Mouse (Mus musculus) heart, postnatal 14 days (tissue): Measurements from ENCODE around the gene Trak2. TPM values are rescaled to one million over a fixed set of nuclear protein-coding genes. Genes with fewer than 3 reads are reported as not detected.
"Not testable (repeated sequence)": the region's sequence is repeated elsewhere in the genome, so short reads cannot be mapped to it uniquely, and the experiment has no call there.

Experiments used
- DNase-seq, 2 experiments: peaks; one replicate each; pipeline ENCODE4 v3.0.0; 2021 to 2022
- intact Hi-C: fragments of 180-260 bp; cut with DNase I; formaldehyde crosslinking; loops from one replicate; pipeline ENCODE4 v1.15.1; 2025
- total RNA-seq, 2 experiments: library from RNA; stranded (reverse); gene quantifications; 2 replicates each; pipeline ENCODE4 v1.2.3; 2021

Trak2 gene
- total RNA-seq, 2 experiments from 2014 or later = 154 to 179 TPM

DNA sequence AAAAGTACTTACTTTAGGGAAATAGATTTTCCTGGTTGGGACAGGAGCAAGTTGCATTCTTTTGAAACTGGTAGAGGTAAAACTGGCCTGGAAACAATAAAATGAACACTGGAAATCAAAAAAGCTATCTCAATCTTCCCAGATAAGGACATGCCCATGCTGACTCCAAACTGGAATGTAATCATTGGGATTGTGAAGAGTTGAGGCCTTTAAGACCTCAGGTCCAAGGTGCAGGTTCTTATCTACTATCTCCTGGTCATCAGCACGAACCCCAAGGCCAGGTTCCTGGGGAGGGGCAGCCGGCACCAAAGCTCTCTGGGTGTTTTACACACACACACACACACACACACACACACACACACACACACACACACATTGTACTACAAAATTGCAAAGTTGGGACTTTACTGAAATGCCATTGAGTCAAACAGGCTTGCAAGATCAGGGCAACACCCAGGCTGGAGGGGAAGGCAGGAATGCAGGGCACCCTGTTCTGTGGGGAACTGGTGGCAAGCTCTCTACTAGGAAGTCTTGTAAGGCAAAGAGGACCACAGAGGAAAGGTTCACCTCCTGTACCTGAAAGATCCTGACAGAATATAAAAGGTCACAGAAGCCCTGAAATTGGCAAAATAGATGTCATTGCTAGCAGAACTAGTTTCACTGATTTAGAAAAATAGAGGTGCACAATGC is 81.6 kb downstream of the Trak2 start:
- intact Hi-C loops, DNase-seq: not testable (repeated sequence)

GRCm38 (mm10) chr1:58890697-58891290 is 82.4 kb downstream of the Trak2 start:
- intact Hi-C loops, DNase-seq: not testable (repeated sequence)

DNA sequence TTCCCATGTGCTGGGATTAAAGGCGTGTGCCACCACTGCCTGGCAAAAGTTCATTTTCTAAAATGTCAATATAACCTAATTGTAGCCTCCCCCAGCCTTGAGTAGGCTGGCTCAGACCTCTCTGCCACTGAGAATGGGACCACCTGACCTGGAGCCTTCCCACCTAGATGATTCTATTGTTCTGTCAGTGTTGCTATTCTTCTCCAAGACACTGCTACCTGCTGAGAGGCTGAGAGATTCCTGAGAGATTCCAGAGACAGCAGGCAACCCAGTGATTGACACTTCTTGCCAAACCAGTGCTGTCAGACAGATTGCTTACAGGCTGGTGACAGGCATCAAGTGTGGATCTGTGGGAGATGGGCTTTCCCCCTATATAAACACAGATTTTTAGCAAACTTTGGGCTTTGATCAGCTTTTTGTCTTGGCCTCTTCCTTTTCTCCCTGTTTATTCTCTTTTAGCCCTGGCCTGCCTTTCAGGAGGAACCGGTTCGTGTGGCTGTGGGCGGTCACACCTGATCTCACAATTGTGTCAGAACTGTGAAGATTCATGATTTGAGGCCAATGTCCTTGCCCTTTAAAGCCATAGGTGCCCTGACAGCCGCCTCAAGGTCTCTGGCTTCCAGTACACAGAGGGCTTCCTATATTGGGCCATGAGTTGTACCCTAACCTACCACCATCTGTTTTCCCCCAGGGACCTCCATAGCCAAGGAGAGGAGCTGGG is 83.2 kb downstream of the Trak2 start:
- intact Hi-C loops = no loop called here
- DNase-seq = no peak

- no peak for DNase-seq
- intact Hi-C loops = no loop called here
Measured at GRCm38 (mm10) chr1:58885646-58886045, 87.6 kb downstream of the Trak2 start.

GRCm38 (mm10) chr1:58883279-58883678 is 90.0 kb downstream of the Trak2 start:
- intact Hi-C loops, DNase-seq: not testable (repeated sequence)

- DNase-seq, intact Hi-C loops: not testable (repeated sequence)
Measured at GRCm38 (mm10) chr1:58879291-58879690, 93.9 kb downstream of the Trak2 start.

- intact Hi-C loops, DNase-seq: not testable (repeated sequence)
Measured at GRCm38 (mm10) chr1:58876500-58876899, 96.7 kb downstream of the Trak2 start.

- intact Hi-C loops = not testable (repeated sequence)
Measured at GRCm38 (mm10) chr1:58860586-58860985, 112.6 kb downstream of the Trak2 start.

DNA sequence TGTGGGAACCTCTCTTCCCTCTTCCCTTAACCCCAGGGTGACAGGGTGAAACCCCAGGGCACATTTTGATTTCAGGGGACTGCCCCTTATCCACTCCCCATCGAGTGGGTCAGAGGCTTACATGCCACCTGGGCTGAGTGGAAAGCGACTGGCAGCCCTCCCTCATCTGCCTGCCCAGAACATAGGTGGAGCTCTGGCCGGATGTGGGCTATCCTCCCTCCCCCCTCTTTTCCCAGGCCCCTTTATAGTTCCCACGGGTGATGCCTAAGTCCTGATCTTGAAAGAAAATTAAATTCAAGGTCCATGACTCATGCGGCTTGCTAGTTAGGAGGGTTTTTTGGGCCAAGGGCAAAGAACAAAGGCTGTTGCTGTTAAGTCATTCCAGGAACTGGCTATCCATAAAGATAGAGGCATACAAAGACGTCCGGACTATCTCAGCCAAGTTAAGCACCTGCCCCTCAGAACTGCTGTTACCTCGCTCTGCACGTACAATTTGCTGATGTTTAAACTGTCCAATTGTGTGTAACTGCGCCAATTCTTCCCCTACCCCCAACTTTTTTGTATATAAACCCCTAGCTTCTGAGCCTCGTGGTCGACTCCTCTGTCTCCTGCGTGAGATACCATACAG is 113.4 kb downstream of the Trak2 start:
- intact Hi-C loops, DNase-seq: not testable (repeated sequence)

More at GRCm38 (mm10) chr1:58860586-58860985, 112.6 kb downstream of the Trak2 start:
- DNase-seq = not testable (repeated sequence)

DNA sequence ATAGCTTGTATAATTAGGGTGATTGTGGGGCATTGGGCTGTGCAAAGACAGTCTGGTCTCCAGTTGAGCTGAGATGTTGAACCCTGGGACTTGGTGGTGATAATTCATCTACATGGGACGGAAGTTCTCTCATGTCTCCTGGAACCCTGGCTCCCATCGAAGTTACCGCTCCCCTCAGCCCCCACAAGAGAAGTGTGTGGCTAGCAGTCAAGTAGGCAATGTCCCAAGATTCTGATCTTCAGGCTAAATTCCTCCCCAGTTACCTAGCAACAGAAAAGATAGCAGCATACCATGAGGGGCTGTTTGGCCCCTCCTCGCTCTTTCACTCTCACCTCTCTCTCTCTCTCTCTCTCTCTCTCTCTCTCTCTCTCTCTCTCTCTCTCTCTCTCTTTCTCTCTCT is 114.1 kb downstream of the Trak2 start:
- intact Hi-C loops, DNase-seq: not testable (repeated sequence)

DNA sequence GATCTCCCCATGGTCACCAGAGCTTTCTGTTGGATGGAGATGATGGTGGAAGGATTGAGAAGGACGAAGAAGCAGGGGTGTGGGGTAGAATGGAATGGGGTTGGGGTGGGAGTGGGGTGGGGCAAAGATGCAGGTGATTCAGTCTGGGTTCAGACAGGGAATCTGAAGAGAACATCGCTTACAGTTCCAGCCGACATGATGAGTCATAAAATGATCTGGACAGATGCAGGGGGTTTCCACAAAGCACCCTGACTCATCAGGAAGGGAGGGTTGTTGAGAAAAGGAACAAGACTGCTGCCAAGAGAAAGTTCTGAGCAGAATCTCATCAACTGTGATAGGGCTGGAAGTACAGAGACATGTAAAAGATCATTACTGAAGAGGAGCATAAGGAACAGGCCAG is 116.4 kb downstream of the Trak2 start:
- intact Hi-C loops = not testable (repeated sequence)

More for the DNA sequence above, 116.4 kb downstream of the Trak2 start:
- DNase-seq = not testable (repeated sequence)

Other genes starting within 250 kb of the Trak2 start
- gene Casp8, start 178.1 kb downstream of the Trak2 start, total RNA-seq = 10 to 100 TPM in 1 of 2 experiments, 1 to 10 TPM in 1; 9.1 to 11.1 TPM
- gene Stradb, start 92 bp upstream of the Trak2 start, total RNA-seq = 10 to 100 TPM; 35.1 to 40.0 TPM
- not detected for gene C2cd6, start 121.5 kb upstream of the Trak2 start, total RNA-seq
- gene Tmem237, start 147.0 kb upstream of the Trak2 start, total RNA-seq = 1 to 10 TPM; 3.5 to 5.1 TPM
- gene Mpp4, start 190.0 kb upstream of the Trak2 start, total RNA-seq = under 1 TPM in 1 of 2 experiments, not detected in 1; 0.12 TPM